Mouse (Mus musculus) limb, embryonic 11.5 days (tissue): ENCODE results near the gene Asb16. TPM values are rescaled to one million over a fixed set of nuclear protein-coding genes. Genes with fewer than 3 reads are reported as not detected.

ENCODE experiments used
- ATAC-seq: fragments of 200-750 bp; cut with Nextera tagmentation; 2 replicates; pipeline ENCODE4 v1.8.0; 2017; ENCODE audit warnings: low read depth; ENCODE audit not compliant: insufficient number of reproducible peaks, low FRiP score, low TSS enrichment
- DNase-seq: peaks from one replicate; pipeline ENCODE4 v3.0.0-alpha.2; 2015; ENCODE audit warnings: low spot score
- H3K27ac ChIP-seq: fragments of 300-500 bp; sonication (generic); replicated peaks from 2 replicates; pipeline ENCODE4 v1.5.1; 2014; ENCODE audit warnings: low read depth, mild to moderate bottlenecking, low read length
- H3K27me3 ChIP-seq: fragments of 300-500 bp; sonication (generic); 2 replicates; pipeline ENCODE4 v1.6.1; 2014; ENCODE audit warnings: mild to moderate bottlenecking, low read length, mixed read lengths; ENCODE audit not compliant: control insufficient read depth, insufficient read depth
- H3K36me3 ChIP-seq: fragments of 300-500 bp; sonication (generic); 2 replicates; pipeline ENCODE4 v1.6.1; 2014; ENCODE audit warnings: mild to moderate bottlenecking, low read length, moderate library complexity, mixed read lengths; ENCODE audit not compliant: control insufficient read depth, insufficient read depth
- H3K4me1 ChIP-seq: fragments of 300-500 bp; sonication (generic); 2 replicates; pipeline ENCODE4 v1.6.1; 2014; ENCODE audit warnings: low read length, mixed read lengths; ENCODE audit not compliant: control insufficient read depth, insufficient read depth
- H3K4me2 ChIP-seq: fragments of 300-500 bp; sonication (generic); 2 replicates; pipeline ENCODE4 v1.6.1; 2014; ENCODE audit warnings: low read depth, mild to moderate bottlenecking, moderate library complexity; ENCODE audit not compliant: severe bottlenecking
- H3K4me3 ChIP-seq: fragments of 300-500 bp; sonication (generic); 2 replicates; pipeline ENCODE4 v1.5.1; 2014; ENCODE audit warnings: low read depth, low read length
- H3K9ac ChIP-seq: fragments of 300-500 bp; sonication (generic); 2 replicates; pipeline ENCODE4 v1.6.1; 2014; ENCODE audit warnings: mild to moderate bottlenecking, low read length
- H3K9me3 ChIP-seq: fragments of 300-500 bp; sonication (generic); 2 replicates; pipeline ENCODE4 v1.6.1; 2016; ENCODE audit warnings: low read length; ENCODE audit not compliant: control insufficient read depth
- WGBS: fragments of 180-500 bp; shearing (Covaris S2); extraction: QIAGEN DNeasy Blood & Tissue Kit; methylation state at CpG from one replicate; pipeline ENCODE4 v1.1.7; 2014; 5-methylcytosine and 5-hydroxymethylcytosine counted together
- polyA plus RNA-seq: library from polyadenylated mRNA; unstranded; fragments of >200 nt; fragmentation: Nextera tagmentation; extraction: Ambion mirVana; gene quantifications from 2 replicates; pipeline ENCODE4 v1.2.1, GENCODE M21; 2014

The Asb16 gene
- polyA plus RNA-seq, 1 experiment from 2014 or later = 0.33 TPM

DNA sequence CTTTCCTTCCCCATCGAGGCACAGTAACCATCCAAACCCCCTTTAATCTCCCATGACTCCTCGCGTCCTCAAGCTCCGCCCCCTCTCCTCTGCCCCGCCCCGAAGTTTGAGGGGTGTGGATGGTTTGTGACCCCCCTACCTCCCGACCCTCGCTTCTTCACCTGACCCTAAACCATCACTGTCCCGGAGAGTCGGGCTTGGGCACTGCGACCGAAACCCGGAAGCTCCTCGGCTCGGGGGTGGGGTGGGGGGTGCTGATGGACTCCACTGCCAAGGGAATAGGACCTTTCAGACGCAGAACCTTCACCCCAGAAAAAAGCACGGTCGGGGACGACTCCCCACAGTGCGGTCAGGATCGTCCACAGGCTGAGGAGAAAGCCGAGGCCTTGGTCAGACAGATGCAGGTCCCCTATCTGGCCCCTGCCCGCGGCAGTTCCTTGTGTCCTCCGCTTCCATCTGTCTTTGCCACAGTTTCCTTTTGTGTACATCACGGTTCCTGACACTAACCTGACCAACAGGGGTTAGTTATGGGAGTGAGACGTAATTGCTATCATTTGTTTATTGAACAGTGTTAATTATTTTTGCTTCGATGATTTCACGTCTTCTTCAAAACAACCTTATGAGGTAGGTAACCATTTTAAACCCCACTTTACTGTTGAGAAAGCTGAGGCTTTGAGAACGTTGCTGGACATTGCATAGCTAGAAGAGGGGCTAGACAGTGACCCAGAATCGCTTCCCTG is 16.7 kb downstream of the Asb16 start:
- no peak for DNase-seq
- Histone ChIP-seq H3K9me3 (no peaks in the 10 kb centered on the region), H3K4me1 (peaks cover 6% of the 10 kb centered on the region; the same call in 1 of the 2 replicates), H3K9ac (peak overlapping the region; percentile 78), H3K27ac (0 out of 2 replicates have a peak overlapping the region, but pooled peaks have one; percentile 56), H3K27me3 (no peaks in the 10 kb centered on the region), H3K4me2 (peak overlapping the region; percentile 88), H3K4me3 (peak overlapping the region; percentile 75), H3K36me3 (peaks cover 8% of the 10 kb centered on the region; the same call in 1 of the 2 replicates)
- ATAC-seq = peak; percentile 77
- 5% methylated on average over 31 of the region's 31 CpGs for WGBS

DNA sequence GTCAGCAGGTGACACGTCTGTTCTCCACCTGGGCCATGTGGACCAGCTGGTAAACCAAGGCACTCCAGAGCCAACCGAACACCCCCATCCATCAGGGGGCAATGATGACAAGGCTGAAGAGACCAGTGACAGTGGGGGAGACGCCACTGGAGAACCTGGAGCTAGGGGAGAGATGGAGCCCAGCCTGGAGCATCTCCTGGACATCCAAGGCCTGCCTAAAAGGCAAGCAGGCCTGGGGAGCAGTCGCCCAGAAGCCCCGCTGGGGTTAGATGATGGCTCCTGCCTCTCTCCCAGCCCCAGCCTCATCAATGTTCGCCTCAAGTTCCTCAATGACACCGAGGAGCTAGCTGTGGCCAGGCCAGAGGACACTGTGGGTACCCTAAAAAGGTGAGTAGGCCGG is 18.9 kb downstream of the Asb16 start:
- WGBS = 91% methylated on average over 8 of the region's 8 CpGs

DNA sequence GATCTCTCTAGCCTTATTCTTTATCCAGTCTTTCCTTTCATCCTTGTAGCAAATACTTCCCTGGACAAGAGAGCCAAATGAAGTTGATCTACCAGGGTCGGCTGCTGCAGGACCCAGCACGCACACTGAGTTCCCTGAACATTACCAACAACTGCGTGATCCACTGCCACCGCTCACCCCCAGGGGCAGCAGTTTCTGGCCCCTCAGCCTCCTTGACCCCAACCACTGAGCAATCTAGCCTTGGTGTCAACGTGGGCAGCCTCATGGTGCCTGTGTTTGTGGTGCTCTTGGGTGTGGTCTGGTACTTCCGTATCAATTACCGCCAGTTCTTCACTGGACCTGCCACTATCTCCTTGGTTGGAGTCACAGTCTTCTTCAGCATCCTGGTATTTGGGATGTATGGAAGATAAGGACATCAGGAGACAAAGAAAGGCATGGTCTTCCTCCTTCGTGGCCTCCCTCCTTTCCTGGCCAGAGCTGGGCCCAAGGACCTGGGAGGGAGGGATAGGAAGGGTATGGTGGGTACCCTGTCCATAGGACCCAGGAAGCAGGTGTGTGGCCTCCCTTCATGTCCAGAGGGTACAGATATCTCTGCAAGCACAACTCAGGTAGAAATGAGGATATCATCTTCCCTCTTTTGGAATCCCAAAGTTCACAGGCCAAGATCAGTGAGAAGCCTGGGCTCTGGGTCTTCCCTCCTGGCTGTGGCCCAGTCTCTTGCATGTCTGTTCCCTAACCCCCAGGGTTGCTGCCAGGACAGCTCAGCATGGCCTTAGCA is 19.7 kb downstream of the Asb16 start:
- Histone ChIP-seq H3K9me3 (no peaks in the 10 kb centered on the region), H3K27me3 (no peaks in the 10 kb centered on the region), H3K9ac (no peak overlapping the region), H3K4me3 (no peak overlapping the region), H3K27ac (no peak overlapping the region), H3K4me1 (peaks cover 6% of the 10 kb centered on the region; the same call in 1 of the 2 replicates), H3K4me2 (no peak overlapping the region), H3K36me3 (peaks cover 30% of the 10 kb centered on the region)
- DNase-seq = no peak
- no peak for ATAC-seq
- WGBS = 86% methylated on average over 8 of the region's 8 CpGs

More for the DNA sequence above, 18.9 kb downstream of the Asb16 start:
- H3K27ac ChIP-seq = no peak overlapping the region
- ATAC-seq (no peak), DNase-seq (no peak)
- H3K27me3 ChIP-seq = no peaks in the 10 kb centered on the region
- no peak overlapping the region for H3K4me3 ChIP-seq
- no peak overlapping the region for H3K4me2 ChIP-seq
- peaks cover 23% of the 10 kb centered on the region for H3K36me3 ChIP-seq
- peaks cover 6% of the 10 kb centered on the region; the same call in 1 of the 2 replicates for H3K4me1 ChIP-seq
- H3K9me3 ChIP-seq = no peaks in the 10 kb centered on the region
- no peak overlapping the region for H3K9ac ChIP-seq

DNA sequence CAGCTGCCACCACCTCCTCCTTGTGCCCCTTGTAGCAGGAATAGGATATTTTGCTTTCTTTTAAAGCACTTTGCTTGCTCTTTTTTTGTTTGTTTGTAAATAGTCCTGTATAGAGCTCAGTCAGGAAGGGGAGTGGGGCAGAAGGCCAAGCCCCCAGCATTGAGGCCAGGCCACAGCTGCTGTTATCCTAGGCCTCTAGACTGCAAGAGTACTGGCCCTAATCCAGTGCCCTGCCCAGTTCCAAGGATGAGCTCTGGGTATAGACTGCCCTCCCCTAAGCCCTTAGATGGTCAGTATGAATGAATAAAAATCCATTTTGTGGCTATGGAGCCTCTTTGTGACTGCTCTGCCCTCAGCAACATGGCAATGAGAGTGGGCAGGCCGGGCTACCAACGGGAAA is 20.4 kb downstream of the Asb16 start:
- Histone ChIP-seq H3K9ac (no peak overlapping the region), H3K27ac (no peak overlapping the region), H3K9me3 (no peaks in the 10 kb centered on the region), H3K36me3 (peaks cover 34% of the 10 kb centered on the region), H3K27me3 (no peaks in the 10 kb centered on the region), H3K4me2 (no peak overlapping the region), H3K4me1 (peaks cover 6% of the 10 kb centered on the region; the same call in 1 of the 2 replicates), H3K4me3 (no peak overlapping the region)
- 75% methylated on average over 2 of the region's 2 CpGs for WGBS
- no peak for ATAC-seq
- no peak for DNase-seq

DNA sequence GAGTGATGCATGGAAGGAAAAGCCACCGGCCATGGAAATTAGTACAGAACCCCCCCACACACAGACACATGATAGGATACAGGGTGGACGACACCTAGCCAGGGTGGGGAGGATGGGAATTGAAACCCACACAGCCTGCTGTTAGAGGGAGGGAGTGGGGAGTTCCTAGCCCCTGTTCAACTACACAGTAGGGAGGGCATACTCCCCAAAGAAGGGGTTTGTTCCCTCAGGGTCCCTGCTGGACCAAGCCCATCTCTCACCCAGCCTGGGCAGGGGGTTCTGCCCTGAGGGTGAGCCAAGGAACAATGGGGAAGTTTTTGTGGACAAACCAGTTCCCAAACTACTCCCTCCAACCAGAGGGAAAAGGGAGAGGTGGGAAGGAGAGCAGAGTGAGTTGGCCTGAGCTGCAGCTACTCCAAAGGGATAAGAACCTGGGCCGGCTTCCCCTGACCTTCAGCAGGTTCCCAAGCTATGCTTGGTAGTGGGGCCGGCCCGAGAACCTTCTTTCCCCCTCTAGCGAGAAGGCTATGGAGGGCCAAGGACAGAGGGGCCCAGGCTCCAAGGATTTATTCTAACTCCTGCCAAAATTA is 21.1 kb downstream of the Asb16 start:
- Histone ChIP-seq H3K9me3 (no peaks in the 10 kb centered on the region), H3K9ac (no peak overlapping the region), H3K27ac (peak overlapping the region; percentile 30; the same call in 1 of the 2 replicates), H3K4me3 (no peak overlapping the region), H3K27me3 (no peaks in the 10 kb centered on the region), H3K4me2 (no peak overlapping the region), H3K36me3 (peaks cover 34% of the 10 kb centered on the region), H3K4me1 (peaks cover 6% of the 10 kb centered on the region; the same call in 1 of the 2 replicates)
- ATAC-seq = no peak
- 58% methylated on average over 6 of the region's 6 CpGs for WGBS
- DNase-seq = no peak

DNA sequence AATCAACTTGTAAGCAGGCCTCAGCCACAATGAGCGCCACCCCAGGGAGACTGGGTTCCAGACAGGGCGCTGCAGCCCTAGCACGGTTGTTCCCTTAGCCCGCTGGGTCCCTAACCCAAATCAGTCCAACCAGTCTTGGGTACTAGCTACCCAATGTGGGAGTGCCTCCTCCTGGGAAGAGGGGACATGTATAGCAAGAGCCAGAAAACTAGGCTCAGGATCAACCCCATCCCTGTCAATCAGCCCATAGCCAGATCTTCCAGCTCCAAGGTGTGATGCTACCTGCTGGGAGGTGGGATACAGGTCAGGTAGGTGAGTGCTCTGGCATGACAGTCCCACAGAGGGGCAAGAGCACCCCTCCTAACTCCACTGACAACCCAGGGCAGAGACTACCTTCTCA is 21.6 kb downstream of the Asb16 start:
- DNase-seq (no peak), ATAC-seq (no peak)
- Histone ChIP-seq H3K4me3 (no peak overlapping the region), H3K36me3 (peaks cover 34% of the 10 kb centered on the region), H3K9me3 (no peaks in the 10 kb centered on the region), H3K27ac (peak overlapping the region; percentile 30; the same call in 1 of the 2 replicates), H3K27me3 (no peaks in the 10 kb centered on the region), H3K4me1 (peaks cover 11% of the 10 kb centered on the region), H3K9ac (no peak overlapping the region), H3K4me2 (no peak overlapping the region)
- WGBS = 83% methylated on average over 4 of the region's 4 CpGs

DNA sequence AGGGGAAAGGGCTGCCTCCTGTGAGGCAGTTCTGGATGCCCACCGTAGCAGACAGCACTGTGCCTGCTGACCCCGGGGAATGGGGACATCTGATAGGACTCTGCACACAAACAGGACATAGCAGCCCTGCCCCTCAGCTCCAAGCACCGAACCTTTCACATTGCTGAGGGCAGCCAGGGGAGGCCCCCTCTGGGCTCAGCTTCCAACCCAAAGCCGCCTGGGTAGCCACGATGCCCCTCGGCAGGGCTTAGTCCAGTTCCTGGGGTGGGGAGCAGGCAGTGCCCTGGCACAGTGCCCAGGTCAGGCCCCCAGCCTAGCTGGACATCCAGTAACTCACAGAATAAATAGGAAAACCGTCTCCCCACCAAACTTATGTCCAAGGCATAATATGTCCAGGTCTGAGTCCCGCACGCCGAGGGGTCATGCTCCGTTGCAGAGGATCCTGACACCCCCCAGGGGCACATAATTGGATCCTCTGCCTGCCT is 22.6 kb downstream of the Asb16 start:
- Histone ChIP-seq H3K36me3 (peaks cover 34% of the 10 kb centered on the region), H3K27me3 (no peaks in the 10 kb centered on the region), H3K4me1 (peaks cover 7% of the 10 kb centered on the region), H3K27ac (no peak overlapping the region), H3K9ac (no peak overlapping the region), H3K4me2 (no peak overlapping the region), H3K4me3 (no peak overlapping the region), H3K9me3 (no peaks in the 10 kb centered on the region)
- WGBS = 89% methylated on average over 11 of the region's 11 CpGs
- ATAC-seq (no peak), DNase-seq (no peak)

DNA sequence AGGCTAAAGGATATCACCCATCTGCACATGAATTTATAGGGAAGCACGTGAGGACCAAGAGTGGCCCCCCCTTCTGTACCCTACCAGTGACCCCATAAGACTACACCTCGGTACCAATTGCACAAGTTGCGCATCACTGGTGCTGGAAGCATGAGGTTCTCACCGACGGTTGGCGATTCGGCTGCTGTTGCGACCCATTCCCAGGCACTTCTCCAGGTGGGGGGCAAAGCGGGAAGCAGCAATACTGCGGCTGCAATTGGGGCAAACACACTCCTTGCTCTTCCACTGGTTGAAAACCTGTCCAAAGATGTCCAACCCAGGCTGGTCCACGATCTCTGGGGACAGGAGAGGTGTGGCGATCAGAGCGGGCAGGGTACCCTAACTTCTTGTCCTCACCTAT is 25.4 kb downstream of the Asb16 start:
- Histone ChIP-seq H3K4me1 (peaks cover 7% of the 10 kb centered on the region), H3K9ac (no peak overlapping the region), H3K9me3 (no peaks in the 10 kb centered on the region), H3K4me2 (no peak overlapping the region), H3K4me3 (no peak overlapping the region), H3K27me3 (no peaks in the 10 kb centered on the region), H3K36me3 (peaks cover 29% of the 10 kb centered on the region), H3K27ac (no peak overlapping the region)
- ATAC-seq (no peak), DNase-seq (no peak)
- WGBS = 93% methylated on average over 13 of the region's 13 CpGs
